Mouse (Mus musculus) hindbrain, embryonic 16.5 days (tissue): ENCODE measurements around the gene Jak1. TPM values are rescaled to one million over a fixed set of nuclear protein-coding genes. Genes with fewer than 3 reads are reported as not detected.

ENCODE experiments used
- ATAC-seq: fragments of 200-750 bp; cut with Nextera tagmentation; 2 replicates; pipeline ENCODE4 v1.8.0; 2017; ENCODE audit warnings: moderate TSS enrichment, moderate library complexity
- H3K27ac ChIP-seq: fragments of 300-500 bp; sonication (generic); 2 replicates; pipeline ENCODE4 v1.5.1; 2014; ENCODE audit warnings: low read depth, mild to moderate bottlenecking, control low read depth, low read length, moderate library complexity
- H3K27me3 ChIP-seq: fragments of 300-500 bp; sonication (generic); replicated peaks from 2 replicates; pipeline ENCODE4 v1.6.1; 2014; ENCODE audit warnings: low read length; ENCODE audit not compliant: control insufficient read depth, insufficient read depth
- H3K36me3 ChIP-seq: fragments of 300-500 bp; sonication (generic); 2 replicates; pipeline ENCODE4 v1.6.1; 2014; ENCODE audit warnings: mild to moderate bottlenecking, low read length, moderate library complexity, mixed read lengths; ENCODE audit not compliant: control insufficient read depth, insufficient read depth
- H3K4me1 ChIP-seq: fragments of 300-500 bp; sonication (generic); 2 replicates; pipeline ENCODE4 v1.6.1; 2014; ENCODE audit warnings: low read depth, low read length; ENCODE audit not compliant: control insufficient read depth, insufficient read depth
- H3K4me2 ChIP-seq: fragments of 300-500 bp; sonication (generic); 2 replicates; pipeline ENCODE4 v1.6.1; 2014; ENCODE audit warnings: mild to moderate bottlenecking, low read length, control low read depth, moderate library complexity
- H3K4me3 ChIP-seq: fragments of 300-500 bp; sonication (generic); 2 replicates; pipeline ENCODE4 v1.5.1; 2014; ENCODE audit warnings: mild to moderate bottlenecking, low read length, control low read depth, moderate library complexity
- H3K9ac ChIP-seq: fragments of 300-500 bp; sonication (generic); 2 replicates; pipeline ENCODE4 v1.6.1; 2014; ENCODE audit warnings: low read depth, mild to moderate bottlenecking, control low read depth, low read length, moderate library complexity
- H3K9me3 ChIP-seq: fragments of 300-500 bp; sonication (generic); 2 replicates; pipeline ENCODE4 v1.6.1; 2014; ENCODE audit warnings: mild to moderate bottlenecking, low read length, moderate library complexity; ENCODE audit not compliant: control insufficient read depth
- WGBS: fragments of 180-500 bp; shearing (Covaris S2); extraction: QIAGEN DNeasy Blood & Tissue Kit; methylation state at CpG from one replicate; pipeline ENCODE4 v1.1.7; 2014; 5-methylcytosine and 5-hydroxymethylcytosine counted together
- polyA plus RNA-seq: library from polyadenylated mRNA; unstranded; fragments of >200 nt; fragmentation: Nextera tagmentation; extraction: Ambion mirVana; gene quantifications from 2 replicates; pipeline ENCODE4 v1.2.1, GENCODE M21; 2015

Gene Jak1
- polyA plus RNA-seq, 1 experiment from 2014 or later, result 89.4 TPM

GRCm38 (mm10) chr4:101179076-101179475 lies 86.0 kb downstream of the Jak1 start:
- H3K9ac ChIP-seq, result no peak overlapping the region
- H3K4me2 ChIP-seq, result no peak overlapping the region
- H3K36me3 ChIP-seq, result peaks cover 5% of the 10 kb centered on the region
- no peak overlapping the region for H3K27ac ChIP-seq
- no peak overlapping the region for H3K4me3 ChIP-seq
- no peak for ATAC-seq
- no peaks in the 10 kb centered on the region for H3K4me1 ChIP-seq
- no peaks in the 10 kb centered on the region for H3K27me3 ChIP-seq
- WGBS, result 60% methylated on average over 5 of the region's 5 CpGs
- no peaks in the 10 kb centered on the region for H3K9me3 ChIP-seq

GRCm38 (mm10) chr4:101177796-101178195 lies 87.3 kb downstream of the Jak1 start:
- H3K9me3 ChIP-seq, result no peaks in the 10 kb centered on the region
- no peak overlapping the region for H3K4me2 ChIP-seq
- H3K36me3 ChIP-seq, result peaks cover 5% of the 10 kb centered on the region
- 84% methylated on average over 3 of the region's 3 CpGs for WGBS
- no peak for ATAC-seq
- no peak overlapping the region for H3K9ac ChIP-seq
- no peaks in the 10 kb centered on the region for H3K4me1 ChIP-seq
- no peaks in the 10 kb centered on the region for H3K27me3 ChIP-seq
- no peak overlapping the region for H3K4me3 ChIP-seq
- H3K27ac ChIP-seq, result no peak overlapping the region

GRCm38 (mm10) chr4:101176123-101176522 lies 89.0 kb downstream of the Jak1 start:
- no peak for ATAC-seq
- H3K9ac ChIP-seq, result no peak overlapping the region
- H3K4me3 ChIP-seq, result no peak overlapping the region
- H3K36me3 ChIP-seq, result no peaks in the 10 kb centered on the region; the same call in 1 of the 2 replicates
- H3K4me1 ChIP-seq, result no peaks in the 10 kb centered on the region
- no peak overlapping the region for H3K4me2 ChIP-seq
- H3K27ac ChIP-seq, result no peak overlapping the region
- H3K27me3 ChIP-seq, result no peaks in the 10 kb centered on the region
- H3K9me3 ChIP-seq, result no peaks in the 10 kb centered on the region
- 83% methylated on average over 6 of the region's 6 CpGs for WGBS

- no peaks in the 10 kb centered on the region for H3K27me3 ChIP-seq
- ATAC-seq, result no peak
- H3K9ac ChIP-seq, result no peak overlapping the region
- no peaks in the 10 kb centered on the region for H3K4me1 ChIP-seq
- H3K4me3 ChIP-seq, result no peak overlapping the region
- 85% methylated on average over 10 of the region's 10 CpGs for WGBS
- H3K27ac ChIP-seq, result no peak overlapping the region
- H3K9me3 ChIP-seq, result no peaks in the 10 kb centered on the region
- no peak overlapping the region for H3K4me2 ChIP-seq
- H3K36me3 ChIP-seq, result peaks cover 3% of the 10 kb centered on the region; the same call in 1 of the 2 replicates
Observed at GRCm38 (mm10) chr4:101174916-101175625, 90.0 kb downstream of the Jak1 start.

- WGBS, result 85% methylated on average over 2 of the region's 2 CpGs
- no peaks in the 10 kb centered on the region for H3K9me3 ChIP-seq
- H3K9ac ChIP-seq, result no peak overlapping the region
- no peaks in the 10 kb centered on the region for H3K4me1 ChIP-seq
- H3K36me3 ChIP-seq, result peaks cover 5% of the 10 kb centered on the region; the same call in 1 of the 2 replicates
- H3K27ac ChIP-seq, result no peak overlapping the region
- H3K4me2 ChIP-seq, result no peak overlapping the region
- H3K27me3 ChIP-seq, result no peaks in the 10 kb centered on the region
- no peak for ATAC-seq
- H3K4me3 ChIP-seq, result no peak overlapping the region
Observed at GRCm38 (mm10) chr4:101172738-101173137, 92.3 kb downstream of the Jak1 start.

- peak; percentile 84 for ATAC-seq
- Histone ChIP-seq H3K4me3 (no peak overlapping the region), H3K4me2 (no peak overlapping the region), H3K9me3 (no peaks in the 10 kb centered on the region), H3K36me3 (peaks cover 13% of the 10 kb centered on the region), H3K27ac (no peak overlapping the region), H3K27me3 (no peaks in the 10 kb centered on the region), H3K4me1 (no peaks in the 10 kb centered on the region), H3K9ac (no peak overlapping the region; the same call in 1 of the 2 replicates)
- 49% methylated on average over 6 of the region's 6 CpGs for WGBS
Observed at GRCm38 (mm10) chr4:101168189-101168778, 96.8 kb downstream of the Jak1 start.

GRCm38 (mm10) chr4:101167777-101168176 lies 97.3 kb downstream of the Jak1 start:
- Histone ChIP-seq H3K27me3 (no peaks in the 10 kb centered on the region), H3K4me2 (no peak overlapping the region), H3K4me1 (no peaks in the 10 kb centered on the region), H3K9ac (no peak overlapping the region), H3K36me3 (peaks cover 13% of the 10 kb centered on the region), H3K27ac (no peak overlapping the region), H3K4me3 (no peak overlapping the region), H3K9me3 (no peaks in the 10 kb centered on the region)
- ATAC-seq, result no peak
- WGBS, result 76% methylated on average over 1 of the region's 1 CpGs

GRCm38 (mm10) chr4:101165776-101166175 lies 99.3 kb downstream of the Jak1 start:
- no peak for ATAC-seq
- H3K36me3 ChIP-seq, result peaks cover 13% of the 10 kb centered on the region
- H3K27ac ChIP-seq, result no peak overlapping the region
- H3K4me3 ChIP-seq, result no peak overlapping the region
- H3K9ac ChIP-seq, result no peak overlapping the region
- H3K4me2 ChIP-seq, result no peak overlapping the region
- no peaks in the 10 kb centered on the region for H3K4me1 ChIP-seq
- H3K27me3 ChIP-seq, result no peaks in the 10 kb centered on the region
- H3K9me3 ChIP-seq, result no peaks in the 10 kb centered on the region
- 94% methylated on average over 4 of the region's 4 CpGs for WGBS

GRCm38 (mm10) chr4:101164673-101165072 lies 100.4 kb downstream of the Jak1 start:
- H3K9me3 ChIP-seq, result no peaks in the 10 kb centered on the region
- ATAC-seq, result no peak
- H3K4me3 ChIP-seq, result no peak overlapping the region
- WGBS, result 88% methylated on average over 2 of the region's 2 CpGs
- H3K4me1 ChIP-seq, result no peaks in the 10 kb centered on the region
- no peak overlapping the region for H3K27ac ChIP-seq
- no peak overlapping the region for H3K9ac ChIP-seq
- no peak overlapping the region for H3K4me2 ChIP-seq
- no peaks in the 10 kb centered on the region for H3K27me3 ChIP-seq
- H3K36me3 ChIP-seq, result peaks cover 13% of the 10 kb centered on the region
